Mouse (Mus musculus): ENCODE data around the gene Smndc1. TPM values are rescaled to one million over a fixed set of nuclear protein-coding genes. Genes with fewer than 3 reads are reported as not detected.
A peak's percentile ranks its signal among the peaks of the same experiment; 100 is the strongest.

Gene Smndc1
- polyA plus RNA-seq, 1 experiment from 2014 or later, result 42.0 TPM

- H3K36me3 ChIP-seq (ENCODE audit: control insufficient read depth, insufficient read depth, low read length), result no peaks in the 10 kb centered on the region
- H3K27me3 ChIP-seq (ENCODE audit: control insufficient read depth, insufficient read depth, low read length), result no peaks in the 10 kb centered on the region
- H3K4me2 ChIP-seq (ENCODE audit: low read length), result no peak overlapping the region
- no peak overlapping the region for H3K27ac ChIP-seq (replicated peaks; ENCODE audit: low read depth, low read length)
- H3K9me3 ChIP-seq (ENCODE audit: control insufficient read depth, low read length), result no peaks in the 10 kb centered on the region
- ATAC-seq (ENCODE audit: low FRiP score, low TSS enrichment) (no peak), DNase-seq (no peak)
- H3K4me1 ChIP-seq (ENCODE audit: control insufficient read depth, insufficient read depth, low read length), result no peaks in the 10 kb centered on the region
- WGBS, result 74% methylated on average over 7 of the region's 7 CpGs
- H3K4me3 ChIP-seq (replicated peaks; ENCODE audit: low read depth, low read length), result no peak overlapping the region
- H3K9ac ChIP-seq (replicated peaks; ENCODE audit: low read length), result no peak overlapping the region
Observed at GRCm38 (mm10) chr19:53427346-53427745, 37.0 kb upstream of the Smndc1 start.

- Histone ChIP-seq H3K9me3 (ENCODE audit: control insufficient read depth, low read length) (no peaks in the 10 kb centered on the region), H3K4me2 (ENCODE audit: low read length) (no peak overlapping the region), H3K27me3 (ENCODE audit: control insufficient read depth, insufficient read depth, low read length) (no peaks in the 10 kb centered on the region), H3K4me1 (ENCODE audit: control insufficient read depth, insufficient read depth, low read length) (0 out of 2 replicates have a peak, but pooled peaks cover 2% of the 10 kb centered on the region), H3K27ac (replicated peaks; ENCODE audit: low read depth, low read length) (no peak overlapping the region), H3K4me3 (replicated peaks; ENCODE audit: low read depth, low read length) (no peak overlapping the region), H3K9ac (replicated peaks; ENCODE audit: low read length) (no peak overlapping the region), H3K36me3 (ENCODE audit: control insufficient read depth, insufficient read depth, low read length) (no peaks in the 10 kb centered on the region)
- no peak for ATAC-seq (ENCODE audit: low FRiP score, low TSS enrichment)
- no peak for DNase-seq
- WGBS, result 91% methylated on average over 8 of the region's 8 CpGs
Observed at GRCm38 (mm10) chr19:53425824-53426223, 35.4 kb upstream of the Smndc1 start.

GRCm38 (mm10) chr19:53424629-53425028 is 34.3 kb upstream of the Smndc1 start:
- Histone ChIP-seq H3K27ac (replicated peaks; ENCODE audit: low read depth, low read length) (no peak overlapping the region), H3K4me2 (ENCODE audit: low read length) (no peak overlapping the region), H3K27me3 (ENCODE audit: control insufficient read depth, insufficient read depth, low read length) (no peaks in the 10 kb centered on the region), H3K36me3 (ENCODE audit: control insufficient read depth, insufficient read depth, low read length) (no peaks in the 10 kb centered on the region), H3K4me3 (replicated peaks; ENCODE audit: low read depth, low read length) (no peak overlapping the region), H3K9ac (replicated peaks; ENCODE audit: low read length) (no peak overlapping the region), H3K9me3 (ENCODE audit: control insufficient read depth, low read length) (no peaks in the 10 kb centered on the region), H3K4me1 (ENCODE audit: control insufficient read depth, insufficient read depth, low read length) (0 out of 2 replicates have a peak, but pooled peaks cover 2% of the 10 kb centered on the region)
- 68% methylated on average over 18 of the region's 18 CpGs for whole genome bisulfite sequencing
- no peak for DNase-seq
- no peak for ATAC-seq (ENCODE audit: low FRiP score, low TSS enrichment)

- WGBS, result 65% methylated on average over 17 of the region's 17 CpGs
- H3K9me3 ChIP-seq (ENCODE audit: control insufficient read depth, low read length), result no peaks in the 10 kb centered on the region
- no peaks in the 10 kb centered on the region for H3K36me3 ChIP-seq (ENCODE audit: control insufficient read depth, insufficient read depth, low read length)
- H3K27me3 ChIP-seq (ENCODE audit: control insufficient read depth, insufficient read depth, low read length), result no peaks in the 10 kb centered on the region
- H3K27ac ChIP-seq (replicated peaks; ENCODE audit: low read depth, low read length), result no peak overlapping the region
- H3K4me3 ChIP-seq (replicated peaks; ENCODE audit: low read depth, low read length), result no peak overlapping the region
- no peak for ATAC-seq (ENCODE audit: low FRiP score, low TSS enrichment)
- H3K4me2 ChIP-seq (ENCODE audit: low read length), result no peak overlapping the region
- DNase-seq, result no peak
- H3K9ac ChIP-seq (replicated peaks; ENCODE audit: low read length), result no peak overlapping the region
- 0 out of 2 replicates have a peak, but pooled peaks cover 2% of the 10 kb centered on the region for H3K4me1 ChIP-seq (ENCODE audit: control insufficient read depth, insufficient read depth, low read length)
Observed at GRCm38 (mm10) chr19:53423816-53424465, 33.6 kb upstream of the Smndc1 start.

GRCm38 (mm10) chr19:53423341-53423753 is 33.0 kb upstream of the Smndc1 start:
- H3K27me3 ChIP-seq (ENCODE audit: control insufficient read depth, insufficient read depth, low read length), result no peaks in the 10 kb centered on the region
- H3K9me3 ChIP-seq (ENCODE audit: control insufficient read depth, low read length), result no peaks in the 10 kb centered on the region
- ATAC-seq (ENCODE audit: low FRiP score, low TSS enrichment), result no peak
- H3K9ac ChIP-seq (replicated peaks; ENCODE audit: low read length), result no peak overlapping the region
- H3K36me3 ChIP-seq (ENCODE audit: control insufficient read depth, insufficient read depth, low read length), result no peaks in the 10 kb centered on the region
- H3K4me2 ChIP-seq (ENCODE audit: low read length), result no peak overlapping the region
- DNase-seq, result no peak
- no peak overlapping the region for H3K27ac ChIP-seq (replicated peaks; ENCODE audit: low read depth, low read length)
- 0 out of 2 replicates have a peak, but pooled peaks cover 2% of the 10 kb centered on the region for H3K4me1 ChIP-seq (ENCODE audit: control insufficient read depth, insufficient read depth, low read length)
- H3K4me3 ChIP-seq (replicated peaks; ENCODE audit: low read depth, low read length), result no peak overlapping the region
- WGBS, result 21% methylated on average over 19 of the region's 19 CpGs

DNA sequence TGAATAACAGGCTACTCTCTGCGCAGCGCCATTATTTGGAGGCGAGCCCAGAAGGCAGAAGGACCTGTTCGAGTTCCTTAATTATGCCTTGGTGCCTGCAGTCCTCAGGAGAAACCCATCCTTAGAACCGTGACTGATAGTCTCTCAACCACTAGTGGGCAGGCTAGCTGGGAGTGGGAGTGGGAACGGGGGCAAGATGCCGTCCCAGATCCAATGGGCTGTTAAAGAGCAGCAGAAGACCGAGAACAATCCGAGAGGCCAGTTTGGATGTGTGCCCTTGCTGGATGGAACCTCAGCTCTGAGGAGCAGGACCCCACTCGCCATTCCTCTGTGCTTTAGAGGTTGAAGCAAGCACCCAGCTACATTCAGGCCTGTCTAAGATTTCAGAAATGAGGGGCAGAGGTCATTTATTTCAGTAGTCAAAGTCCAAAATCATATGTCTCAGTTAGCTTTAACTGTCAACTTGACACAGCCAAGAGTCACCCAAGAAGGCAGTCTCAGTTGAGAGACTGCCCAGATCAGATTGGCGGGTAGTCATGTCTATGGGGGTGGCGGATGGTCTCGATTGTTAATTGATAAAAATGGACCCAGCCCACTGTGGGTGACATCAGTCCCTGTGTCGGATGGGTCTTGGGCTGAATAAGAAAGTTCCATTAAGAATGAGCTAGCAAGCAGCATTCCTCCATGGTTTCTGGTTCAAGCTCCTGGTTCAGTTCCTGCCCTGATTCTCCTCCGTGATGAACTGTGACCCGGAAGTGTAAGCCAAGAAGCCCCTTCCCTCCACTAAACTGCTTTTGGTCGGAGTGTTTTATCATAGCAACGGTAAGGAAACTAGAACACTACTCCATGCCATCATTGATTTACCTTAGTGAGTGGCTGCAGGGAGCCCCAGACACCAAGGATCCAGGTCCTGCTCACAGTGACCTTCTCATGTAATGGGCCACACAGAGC is 32.3 kb upstream of the Smndc1 start:
- Histone ChIP-seq H3K27ac (replicated peaks; ENCODE audit: low read depth, low read length) (no peak overlapping the region), H3K9ac (replicated peaks; ENCODE audit: low read length) (no peak overlapping the region), H3K4me1 (ENCODE audit: control insufficient read depth, insufficient read depth, low read length) (0 out of 2 replicates have a peak, but pooled peaks cover 2% of the 10 kb centered on the region), H3K4me2 (ENCODE audit: low read length) (no peak overlapping the region), H3K4me3 (replicated peaks; ENCODE audit: low read depth, low read length) (no peak overlapping the region), H3K36me3 (ENCODE audit: control insufficient read depth, insufficient read depth, low read length) (no peaks in the 10 kb centered on the region), H3K27me3 (ENCODE audit: control insufficient read depth, insufficient read depth, low read length) (no peaks in the 10 kb centered on the region), H3K9me3 (ENCODE audit: control insufficient read depth, low read length) (no peaks in the 10 kb centered on the region)
- WGBS, result 75% methylated on average over 18 of the region's 18 CpGs
- DNase-seq (no peak), ATAC-seq (ENCODE audit: low FRiP score, low TSS enrichment) (no peak)

- Histone ChIP-seq H3K9me3 (ENCODE audit: control insufficient read depth, low read length) (no peaks in the 10 kb centered on the region), H3K36me3 (ENCODE audit: control insufficient read depth, insufficient read depth, low read length) (no peaks in the 10 kb centered on the region), H3K4me3 (replicated peaks; ENCODE audit: low read depth, low read length) (peak overlapping the region; percentile 29), H3K27me3 (ENCODE audit: control insufficient read depth, insufficient read depth, low read length) (no peaks in the 10 kb centered on the region), H3K4me1 (ENCODE audit: control insufficient read depth, insufficient read depth, low read length) (0 out of 2 replicates have a peak, but pooled peaks cover 2% of the 10 kb centered on the region), H3K9ac (replicated peaks; ENCODE audit: low read length) (no peak overlapping the region), H3K27ac (replicated peaks; ENCODE audit: low read depth, low read length) (no peak overlapping the region), H3K4me2 (ENCODE audit: low read length) (peak overlapping the region; percentile 55)
- WGBS, result 1% methylated on average over 6 of the region's 6 CpGs
- no peak for DNase-seq
- no peak; the same call in 1 of the 2 replicates for ATAC-seq (ENCODE audit: low FRiP score, low TSS enrichment)
Observed at GRCm38 (mm10) chr19:53421583-53422188, 31.3 kb upstream of the Smndc1 start.

- ATAC-seq (ENCODE audit: low FRiP score, low TSS enrichment) (peak; percentile 89), DNase-seq (peak; percentile 85)
- 2% methylated on average over 19 of the region's 19 CpGs for WGBS
- Histone ChIP-seq H3K9ac (replicated peaks; ENCODE audit: low read length) (peak overlapping the region; percentile 27), H3K4me3 (replicated peaks; ENCODE audit: low read depth, low read length) (peak overlapping the region; percentile 29), H3K36me3 (ENCODE audit: control insufficient read depth, insufficient read depth, low read length) (no peaks in the 10 kb centered on the region), H3K4me2 (ENCODE audit: low read length) (peak overlapping the region; percentile 55), H3K27ac (replicated peaks; ENCODE audit: low read depth, low read length) (peak overlapping the region; percentile 22; the same call in 1 of the 2 replicates), H3K4me1 (ENCODE audit: control insufficient read depth, insufficient read depth, low read length) (0 out of 2 replicates have a peak, but pooled peaks cover 2% of the 10 kb centered on the region), H3K9me3 (ENCODE audit: control insufficient read depth, low read length) (no peaks in the 10 kb centered on the region), H3K27me3 (ENCODE audit: control insufficient read depth, insufficient read depth, low read length) (no peaks in the 10 kb centered on the region)
Observed at GRCm38 (mm10) chr19:53420924-53421582, 30.7 kb upstream of the Smndc1 start.
